Mouse (Mus musculus): ENCODE results near the gene Gprin3. TPM values are rescaled to one million over a fixed set of nuclear protein-coding genes. Genes with fewer than 3 reads are reported as not detected.

The Gprin3 gene
- polyA plus RNA-seq (2015; fragmentation: Nextera tagmentation; extraction: Ambion mirVana), result 1.6 and 1.7 TPM in 2 replicates

DNA sequence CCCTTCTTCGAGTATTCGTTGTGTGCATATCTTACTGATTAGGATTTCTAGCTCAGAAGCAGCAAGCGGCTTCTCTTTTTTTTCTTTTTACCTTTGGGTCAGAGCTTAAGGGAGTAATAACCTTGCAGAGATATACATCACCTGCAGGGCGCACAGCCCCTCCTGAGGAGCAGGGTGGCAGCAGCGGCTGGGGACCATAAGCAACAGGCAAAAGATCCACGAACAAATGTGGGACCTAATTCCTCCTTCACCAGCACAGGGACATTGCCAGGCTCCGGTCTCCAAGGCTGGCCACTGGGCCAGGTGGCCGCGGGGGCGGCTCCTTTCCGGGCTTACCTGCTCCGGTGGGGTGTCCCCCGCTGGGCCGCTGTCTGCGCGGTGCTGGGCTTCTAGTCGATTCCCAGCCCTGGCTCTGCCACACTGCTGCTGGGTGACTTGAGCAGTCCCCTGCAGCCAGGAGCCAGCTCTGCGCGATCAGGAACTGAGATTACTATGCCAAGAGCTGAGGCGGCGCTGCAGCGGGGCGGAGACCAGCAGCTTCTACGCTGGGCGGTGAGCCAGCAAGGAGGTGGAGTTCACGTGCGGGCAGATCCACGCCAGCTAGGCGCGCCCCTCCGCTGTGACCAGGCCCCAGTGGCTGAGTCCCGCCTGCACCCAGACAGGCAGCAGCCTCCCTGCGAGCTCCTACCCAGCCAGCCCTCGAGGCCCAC is at the start of gene Gprin3:
Gene Gprin3 (minus strand): TSS at position 471 of the 710 bp plus-strand sequence.
- Histone ChIP-seq H3K4me1 (peaks cover 14% of the 10 kb centered on the region; the same call in 1 of the 2 replicates), H3K9ac (peak within 1 kb of the TSS; percentile 40), H3K27me3 (no peaks in the 10 kb centered on the region), H3K4me2 (peak within 1 kb of the TSS; percentile 82), H3K9me3 (replicated peaks) (no peaks in the 10 kb centered on the region), H3K4me3 (replicated peaks) (peak within 1 kb of the TSS; percentile 47), H3K36me3 (no peaks in the 10 kb centered on the region), H3K27ac (peak within 1 kb of the TSS; percentile 70)
- peak; percentile 97 for ATAC-seq (replicated peaks; ENCODE audit: low FRiP score)
- 8% methylated on average over 34 of the region's 34 CpGs for WGBS

DNA sequence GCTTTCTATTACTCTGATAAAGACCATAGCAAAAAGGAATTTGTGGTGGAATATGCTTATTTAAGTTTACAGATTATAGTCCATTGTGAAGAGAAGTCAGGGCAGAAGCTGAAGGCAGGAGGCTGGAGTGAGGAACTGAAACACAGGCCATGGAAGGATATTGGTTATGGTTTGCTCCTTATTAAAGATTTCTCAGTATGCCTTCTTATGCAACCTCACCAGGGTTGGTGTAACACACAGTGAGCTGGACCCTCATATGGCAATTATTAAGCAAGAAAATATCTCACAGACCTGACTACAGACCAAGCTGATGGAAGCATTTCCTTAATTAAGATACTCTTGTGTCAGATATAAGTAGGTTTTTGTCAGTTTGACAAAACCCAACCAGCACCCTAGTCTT is 32.8 kb upstream of the Gprin3 start:
- Histone ChIP-seq H3K9me3 (replicated peaks) (no peaks in the 10 kb centered on the region), H3K36me3 (no peaks in the 10 kb centered on the region), H3K4me2 (no peak overlapping the region), H3K4me1 (no peaks in the 10 kb centered on the region), H3K27me3 (no peaks in the 10 kb centered on the region), H3K27ac (no peak overlapping the region), H3K4me3 (replicated peaks) (no peak overlapping the region), H3K9ac (no peak overlapping the region)
- ATAC-seq (replicated peaks; ENCODE audit: low FRiP score), result no peak

DNA sequence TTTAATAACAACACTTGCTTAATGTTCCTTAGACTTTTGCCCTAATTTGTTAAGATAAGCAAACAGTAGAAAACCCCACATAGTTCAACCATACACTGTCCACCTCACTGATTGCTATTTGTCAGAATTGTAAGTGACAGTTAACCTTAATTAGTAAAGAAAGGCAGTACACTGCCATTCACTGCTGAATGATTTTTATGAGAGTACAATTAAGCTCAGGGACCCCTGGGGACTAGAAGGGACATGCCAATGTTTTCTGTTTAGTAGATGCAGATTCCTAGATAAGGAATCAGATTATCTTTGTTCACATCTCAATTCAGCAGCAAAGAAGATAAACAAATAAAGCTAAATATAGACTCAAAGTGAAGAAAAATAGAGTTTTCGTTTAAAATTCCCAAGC is 30.0 kb upstream of the Gprin3 start:
- WGBS, result 67% methylated on average over 1 of the region's 1 CpGs
- H3K4me2 ChIP-seq, result no peak overlapping the region
- no peak overlapping the region for H3K4me3 ChIP-seq (replicated peaks)
- ATAC-seq (replicated peaks; ENCODE audit: low FRiP score), result no peak
- no peak overlapping the region for H3K9ac ChIP-seq
- no peaks in the 10 kb centered on the region for H3K4me1 ChIP-seq
- no peaks in the 10 kb centered on the region for H3K9me3 ChIP-seq (replicated peaks)
- H3K27ac ChIP-seq, result no peak overlapping the region
- no peaks in the 10 kb centered on the region for H3K27me3 ChIP-seq
- no peaks in the 10 kb centered on the region for H3K36me3 ChIP-seq

DNA sequence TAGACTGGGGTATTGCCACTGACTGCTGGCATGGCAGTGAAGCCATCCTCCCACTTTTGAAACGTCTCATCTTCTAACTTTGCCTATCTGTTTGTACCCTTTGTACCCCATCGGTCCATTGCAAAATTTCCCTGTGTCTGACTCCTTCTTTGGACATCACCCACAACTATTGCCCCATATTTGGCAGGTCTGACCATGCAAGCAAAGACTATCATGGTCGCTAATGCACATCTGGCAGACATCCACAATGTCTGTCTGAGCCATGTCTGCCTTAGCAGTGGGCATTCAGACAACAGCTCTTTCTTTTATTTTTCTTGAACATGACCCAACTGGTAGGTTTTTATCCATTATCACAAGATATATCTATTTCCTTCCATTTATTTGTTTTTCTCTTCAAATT is 25.3 kb upstream of the Gprin3 start:
- Histone ChIP-seq H3K9me3 (replicated peaks) (no peaks in the 10 kb centered on the region), H3K9ac (no peak overlapping the region), H3K36me3 (no peaks in the 10 kb centered on the region), H3K27me3 (no peaks in the 10 kb centered on the region), H3K4me3 (replicated peaks) (no peak overlapping the region), H3K4me1 (no peaks in the 10 kb centered on the region), H3K4me2 (no peak overlapping the region), H3K27ac (no peak overlapping the region)
- no peak for ATAC-seq (replicated peaks; ENCODE audit: low FRiP score)
- WGBS, result 82% methylated on average over 3 of the region's 3 CpGs

DNA sequence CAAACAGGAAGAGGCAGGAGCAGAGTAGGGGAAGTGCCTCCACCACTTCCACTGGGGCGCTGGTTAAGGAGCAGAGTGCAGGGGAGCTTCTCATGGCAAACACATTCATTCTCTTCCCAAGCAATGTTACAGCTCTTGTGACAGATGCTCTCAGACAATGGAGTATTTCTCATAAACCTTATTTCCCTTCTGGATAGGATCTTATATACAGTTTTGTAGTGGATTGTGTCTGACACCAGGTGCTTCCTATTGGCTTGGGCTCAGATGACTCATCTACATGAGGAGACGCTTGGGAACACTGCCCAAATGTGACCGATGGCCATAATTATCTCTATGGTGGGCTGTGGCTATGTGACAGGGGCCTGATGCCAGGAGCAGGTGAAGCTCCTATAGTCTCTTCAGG is 19.0 kb upstream of the Gprin3 start:
- H3K4me2 ChIP-seq, result no peak overlapping the region
- H3K9ac ChIP-seq, result no peak overlapping the region
- H3K36me3 ChIP-seq, result no peaks in the 10 kb centered on the region
- no peak overlapping the region for H3K27ac ChIP-seq
- H3K9me3 ChIP-seq (replicated peaks), result no peaks in the 10 kb centered on the region
- WGBS, result 72% methylated on average over 3 of the region's 3 CpGs
- H3K27me3 ChIP-seq, result no peaks in the 10 kb centered on the region
- ATAC-seq (replicated peaks; ENCODE audit: low FRiP score), result no peak
- no peaks in the 10 kb centered on the region for H3K4me1 ChIP-seq
- no peak overlapping the region for H3K4me3 ChIP-seq (replicated peaks)

DNA sequence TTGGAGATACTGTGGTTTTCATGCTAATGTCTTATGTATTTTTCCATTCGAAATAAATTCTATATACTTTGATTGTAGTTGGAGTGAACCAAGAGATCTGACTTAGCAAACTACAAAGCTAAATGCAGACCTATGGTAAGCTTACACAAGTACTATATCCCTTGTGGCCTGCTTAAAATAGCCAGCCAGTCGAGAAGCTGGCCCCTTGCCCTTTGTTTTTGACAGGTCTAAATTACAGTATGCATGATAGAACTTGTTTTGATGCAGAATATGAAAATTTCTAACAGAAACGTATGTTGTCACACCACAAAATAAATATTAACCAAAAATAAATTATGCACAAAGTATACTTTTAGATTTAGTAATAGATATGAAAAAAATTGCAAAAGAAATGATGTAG is 9.8 kb upstream of the Gprin3 start:
- H3K4me2 ChIP-seq, result no peak overlapping the region
- H3K27me3 ChIP-seq, result no peaks in the 10 kb centered on the region
- no peak for ATAC-seq (replicated peaks; ENCODE audit: low FRiP score)

DNA sequence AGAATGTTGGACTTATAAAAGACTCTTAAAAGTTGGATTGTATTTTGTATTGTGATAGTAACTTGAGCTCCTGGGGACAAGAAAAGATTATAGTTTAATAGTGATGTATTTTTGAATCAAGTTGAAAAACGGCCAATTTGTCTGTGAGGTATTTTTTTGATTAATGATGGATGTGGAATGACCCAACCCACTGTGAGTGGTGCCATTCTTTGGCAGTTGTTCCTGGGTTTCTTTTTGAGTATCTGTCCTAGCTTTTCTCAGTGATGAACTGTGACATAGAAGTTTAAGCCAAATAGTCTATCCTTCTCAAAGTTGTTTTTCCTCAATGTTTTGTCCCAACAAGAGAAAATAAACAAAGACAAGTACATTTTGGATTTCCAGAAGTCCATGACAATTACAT is 7.0 kb upstream of the Gprin3 start:
- WGBS, result 46% methylated on average over 1 of the region's 1 CpGs
- H3K36me3 ChIP-seq, result no peaks in the 10 kb centered on the region
- H3K9me3 ChIP-seq (replicated peaks), result no peaks in the 10 kb centered on the region
- H3K9ac ChIP-seq, result no peak overlapping the region
- ATAC-seq (replicated peaks; ENCODE audit: low FRiP score), result no peak
- H3K4me2 ChIP-seq, result no peak overlapping the region
- no peaks in the 10 kb centered on the region for H3K4me1 ChIP-seq
- no peak overlapping the region for H3K27ac ChIP-seq
- H3K4me3 ChIP-seq (replicated peaks), result no peak overlapping the region
- H3K27me3 ChIP-seq, result no peaks in the 10 kb centered on the region

More for the DNA sequence above, 9.8 kb upstream of the Gprin3 start:
- Histone ChIP-seq H3K9me3 (replicated peaks) (no peaks in the 10 kb centered on the region), H3K4me3 (replicated peaks) (no peak overlapping the region), H3K36me3 (no peaks in the 10 kb centered on the region), H3K27ac (no peak overlapping the region), H3K4me1 (no peaks in the 10 kb centered on the region), H3K9ac (no peak overlapping the region)
- WGBS, result 56% methylated on average over 3 of the region's 3 CpGs

DNA sequence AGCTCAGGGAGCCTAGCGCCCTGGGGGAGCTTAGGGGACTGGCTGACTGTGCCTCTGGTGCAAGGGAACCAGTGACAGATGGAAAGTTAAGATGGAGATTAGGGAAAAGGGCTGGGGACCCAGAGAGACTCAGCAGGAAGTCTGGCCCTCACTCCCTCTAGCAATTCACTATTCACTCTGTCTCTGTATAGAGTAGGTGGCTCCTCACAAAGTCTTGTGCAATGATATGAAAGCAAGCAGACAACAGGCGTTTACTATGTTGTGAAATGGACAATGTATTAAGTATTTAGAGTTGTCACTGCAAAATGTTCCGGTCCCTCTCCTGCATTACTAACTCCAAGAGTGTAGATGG is 416 bp upstream of the Gprin3 start:
- peak overlapping the region; percentile 70 for H3K27ac ChIP-seq

DNA sequence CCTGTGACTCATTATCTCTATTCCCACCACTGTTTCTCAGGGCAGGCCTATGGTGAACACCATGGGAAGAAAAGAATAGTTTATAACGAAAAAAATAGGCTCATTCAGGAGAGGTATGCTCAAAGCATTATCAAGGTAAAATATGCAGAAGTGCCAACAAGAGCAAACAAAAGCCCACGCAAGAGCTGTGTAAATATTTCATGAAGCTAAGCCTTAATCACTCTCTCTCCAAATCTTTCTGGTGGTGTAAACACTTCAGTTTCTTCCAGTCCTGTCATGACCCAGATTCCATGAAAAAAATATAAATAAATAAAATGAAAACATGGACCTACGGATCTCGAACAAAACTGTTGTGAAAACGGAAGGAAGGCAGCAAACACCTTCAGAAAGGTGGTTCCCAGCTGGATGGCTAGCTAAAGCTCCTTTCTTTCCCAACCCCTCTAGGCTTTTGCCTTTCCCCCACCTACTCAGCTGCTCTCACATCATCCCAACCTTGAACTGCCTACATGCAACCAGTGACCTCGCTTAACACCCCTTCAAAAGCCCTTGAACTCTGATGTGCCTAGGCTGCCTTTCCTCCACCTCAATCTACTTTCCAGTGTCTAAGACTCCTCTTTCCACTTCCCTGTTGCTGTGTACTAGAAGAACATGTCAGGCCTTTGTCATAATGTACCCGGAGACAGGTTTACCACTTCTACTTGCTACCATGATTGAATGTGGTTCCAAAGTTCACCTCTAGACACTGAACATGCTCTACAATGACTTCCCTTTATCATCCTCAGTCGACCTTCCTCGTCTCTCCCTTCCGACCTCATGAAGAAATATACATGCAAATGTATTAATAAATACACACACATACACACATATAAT is 988 bp downstream of the Gprin3 start:
- WGBS, result 76% methylated on average over 10 of the region's 10 CpGs
- Histone ChIP-seq H3K9me3 (replicated peaks) (no peaks in the 10 kb centered on the region), H3K4me3 (replicated peaks) (peak overlapping the region; percentile 47; the same call in 1 of the 2 replicates), H3K9ac (no peak overlapping the region), H3K4me2 (peak overlapping the region; percentile 82), H3K27ac (no peak overlapping the region), H3K4me1 (peaks cover 14% of the 10 kb centered on the region; the same call in 1 of the 2 replicates), H3K27me3 (no peaks in the 10 kb centered on the region), H3K36me3 (no peaks in the 10 kb centered on the region)
- no peak for ATAC-seq (replicated peaks; ENCODE audit: low FRiP score)

More for the DNA sequence above, 416 bp upstream of the Gprin3 start:
- H3K27me3 ChIP-seq, result no peaks in the 10 kb centered on the region
- no peaks in the 10 kb centered on the region for H3K36me3 ChIP-seq
- H3K4me1 ChIP-seq, result peaks cover 14% of the 10 kb centered on the region; the same call in 1 of the 2 replicates
- 44% methylated on average over 3 of the region's 3 CpGs for WGBS
- peak overlapping the region; percentile 40 for H3K9ac ChIP-seq
- no peak for ATAC-seq (replicated peaks; ENCODE audit: low FRiP score)
- H3K4me2 ChIP-seq, result peak overlapping the region; percentile 82
- H3K4me3 ChIP-seq (replicated peaks), result peak overlapping the region; percentile 47
- no peaks in the 10 kb centered on the region for H3K9me3 ChIP-seq (replicated peaks)

DNA sequence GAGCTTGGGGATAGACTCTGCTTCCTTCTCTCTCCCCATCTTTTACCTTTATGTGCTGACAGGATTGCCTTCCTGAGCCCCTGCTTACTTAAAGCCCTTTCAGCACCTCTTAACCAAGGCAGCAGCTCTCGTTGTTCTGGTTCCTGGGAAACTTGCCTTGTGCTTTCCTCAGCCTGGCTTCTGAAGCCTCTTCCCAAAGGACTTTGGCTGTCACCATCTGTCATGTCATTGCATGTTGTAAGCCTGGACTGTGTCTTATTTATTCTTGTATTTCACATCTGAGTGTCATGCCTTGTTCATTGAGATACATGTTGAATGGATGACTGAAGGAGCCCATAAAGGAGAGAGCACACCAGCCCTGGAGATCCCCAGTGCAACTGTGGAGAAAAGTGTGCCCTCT is 2.3 kb downstream of the Gprin3 start:
- H3K36me3 ChIP-seq, result no peaks in the 10 kb centered on the region
- no peak overlapping the region for H3K4me3 ChIP-seq (replicated peaks)
- no peak for ATAC-seq (replicated peaks; ENCODE audit: low FRiP score)
- WGBS, result 63% methylated on average over 1 of the region's 1 CpGs
- no peak overlapping the region for H3K4me2 ChIP-seq
- no peak overlapping the region for H3K9ac ChIP-seq
- H3K9me3 ChIP-seq (replicated peaks), result no peaks in the 10 kb centered on the region
- H3K27me3 ChIP-seq, result no peaks in the 10 kb centered on the region
- H3K4me1 ChIP-seq, result peaks cover 14% of the 10 kb centered on the region; the same call in 1 of the 2 replicates
- no peak overlapping the region for H3K27ac ChIP-seq

DNA sequence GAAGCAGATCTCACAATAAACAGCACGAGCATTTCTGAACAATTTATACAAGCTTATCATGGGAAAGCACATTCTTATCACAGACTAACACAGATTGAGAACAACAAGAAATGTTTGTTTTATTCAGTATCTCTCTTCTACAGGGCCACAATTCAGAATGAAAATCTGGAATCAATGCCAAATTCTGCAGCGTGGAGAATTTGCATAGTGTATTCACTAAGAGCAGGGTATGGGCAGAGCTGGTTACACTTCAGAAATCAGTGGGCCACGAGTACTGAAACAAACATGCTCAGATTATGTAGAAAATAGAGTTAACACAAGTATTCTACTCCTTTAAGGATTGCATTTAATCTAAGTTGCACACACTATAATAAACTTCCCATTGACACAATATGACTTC is 6.8 kb downstream of the Gprin3 start:
- H3K27me3 ChIP-seq, result no peaks in the 10 kb centered on the region
- H3K27ac ChIP-seq, result no peak overlapping the region
- no peaks in the 10 kb centered on the region for H3K4me1 ChIP-seq
- no peak for ATAC-seq (replicated peaks; ENCODE audit: low FRiP score)
- WGBS, result 72% methylated on average over 3 of the region's 3 CpGs
- H3K9ac ChIP-seq, result no peak overlapping the region
- H3K4me3 ChIP-seq (replicated peaks), result no peak overlapping the region
- no peaks in the 10 kb centered on the region for H3K36me3 ChIP-seq
- H3K4me2 ChIP-seq, result no peak overlapping the region
- no peaks in the 10 kb centered on the region for H3K9me3 ChIP-seq (replicated peaks)

DNA sequence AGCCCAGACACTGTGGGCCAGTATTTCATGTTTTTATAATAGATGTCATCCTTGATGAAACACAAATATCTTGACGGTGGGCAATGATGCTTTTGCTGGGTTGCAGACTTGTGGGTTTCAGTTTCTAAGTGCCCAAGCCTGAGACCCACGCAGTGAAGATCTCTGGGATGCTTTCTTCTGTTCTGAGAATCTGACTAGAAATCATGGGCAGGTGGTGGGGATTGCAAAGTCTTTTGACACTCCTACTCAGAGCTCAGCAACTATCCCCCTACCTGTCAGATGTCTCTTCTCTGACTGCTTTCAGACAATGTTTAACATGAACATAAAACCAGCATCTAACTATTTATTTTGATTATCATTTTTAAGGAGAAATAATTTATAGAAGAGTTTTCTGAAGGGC is 7.4 kb downstream of the Gprin3 start:
- no peaks in the 10 kb centered on the region for H3K4me1 ChIP-seq
- no peak for ATAC-seq (replicated peaks; ENCODE audit: low FRiP score)
- H3K36me3 ChIP-seq, result no peaks in the 10 kb centered on the region
- no peak overlapping the region for H3K27ac ChIP-seq
- no peaks in the 10 kb centered on the region for H3K9me3 ChIP-seq (replicated peaks)
- no peak overlapping the region for H3K9ac ChIP-seq
- H3K4me2 ChIP-seq, result no peak overlapping the region
- WGBS, result 67% methylated on average over 2 of the region's 2 CpGs
- no peaks in the 10 kb centered on the region for H3K27me3 ChIP-seq
- H3K4me3 ChIP-seq (replicated peaks), result no peak overlapping the region

Data from kidney, embryonic 15.5 days (tissue).